Mouse (Mus musculus) lung, postnatal 0 days (tissue): ENCODE data around the gene Pde1a.

Source experiments
- CTCF ChIP-seq: IDR thresholded peaks from 2 replicates; pipeline ENCODE4 v1.5.1; 2016; ENCODE audit warnings: antibody characterized with exemption, mild to moderate bottlenecking
- EP300 ChIP-seq: IDR thresholded peaks from 2 replicates; pipeline ENCODE4 v1.6.1; 2016; ENCODE audit warnings: antibody characterized with exemption, mild to moderate bottlenecking, control low read depth

DNA sequence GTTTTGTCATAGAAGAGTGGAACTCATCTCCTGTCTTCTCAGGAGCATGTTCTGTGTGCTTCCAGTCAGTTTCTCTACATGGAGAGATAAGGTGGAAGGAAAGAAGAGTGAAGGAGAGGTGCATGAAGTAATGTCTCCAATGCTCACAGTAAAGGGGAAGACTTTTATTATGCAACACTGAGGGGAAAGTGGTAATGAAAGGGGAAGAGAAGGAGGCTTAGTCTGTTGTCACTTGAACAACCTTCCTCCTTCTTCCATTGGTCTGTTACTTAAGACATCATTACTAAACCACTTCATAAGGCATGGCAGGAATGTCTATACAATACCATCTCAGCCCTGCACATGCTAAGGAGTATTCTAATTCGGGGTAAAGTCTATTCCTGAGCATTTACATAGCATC, 38.8 kb upstream of the Pde1a start:
- TF ChIP-seq CTCF = no peak
- TF ChIP-seq EP300 = no peak
